Mouse (Mus musculus) lung, embryonic 15.5 days (tissue): ENCODE measurements around the gene Palld. TPM values are rescaled to one million over a fixed set of nuclear protein-coding genes. Genes with fewer than 3 reads are reported as not detected.
A peak's percentile ranks its signal among the peaks of the same experiment; 100 is the strongest.

Experiments
- ATAC-seq: fragments of 200-750 bp; cut with Nextera tagmentation; 2 replicates; pipeline ENCODE4 v1.8.0; 2017; ENCODE audit warnings: moderate number of reproducible peaks, borderline replicate concordance; ENCODE audit not compliant: low FRiP score, low TSS enrichment; ENCODE audit errors: extremely low read depth
- H3K27ac ChIP-seq: fragments of 300-500 bp; sonication (generic); 2 replicates; pipeline ENCODE4 v1.5.1; 2015; ENCODE audit warnings: moderate library complexity, mild to moderate bottlenecking, inconsistent platforms
- H3K27me3 ChIP-seq: fragments of 300-500 bp; sonication (generic); 2 replicates; pipeline ENCODE4 v1.6.1; 2015; ENCODE audit warnings: inconsistent platforms
- H3K36me3 ChIP-seq: fragments of 300-500 bp; sonication (generic); 2 replicates; pipeline ENCODE4 v1.6.1; 2015; ENCODE audit warnings: inconsistent platforms
- H3K4me1 ChIP-seq: fragments of 300-500 bp; sonication (generic); 2 replicates; pipeline ENCODE4 v1.6.1; 2015; ENCODE audit warnings: inconsistent platforms
- H3K4me2 ChIP-seq: fragments of 300-500 bp; sonication (generic); 2 replicates; pipeline ENCODE4 v1.6.1; 2015; ENCODE audit warnings: inconsistent platforms, mild to moderate bottlenecking, moderate library complexity
- H3K4me3 ChIP-seq: fragments of 300-500 bp; sonication (generic); 2 replicates; pipeline ENCODE4 v1.5.1; 2015; ENCODE audit warnings: mild to moderate bottlenecking, inconsistent platforms
- H3K9ac ChIP-seq: fragments of 300-500 bp; sonication (generic); 2 replicates; pipeline ENCODE4 v1.6.1; 2015; ENCODE audit warnings: inconsistent platforms
- H3K9me3 ChIP-seq: fragments of 300-500 bp; sonication (generic); 2 replicates; pipeline ENCODE4 v1.6.1; 2016; ENCODE audit warnings: inconsistent platforms
- WGBS: fragments of 180-500 bp; shearing (Covaris S2); methylation state at CpG from one replicate; pipeline ENCODE4 v1.1.7; 2015; 5-methylcytosine and 5-hydroxymethylcytosine counted together
- polyA plus RNA-seq: library from polyadenylated mRNA; unstranded; fragments of >200 nt; fragmentation: Nextera tagmentation; extraction: Ambion mirVana; gene quantifications from 2 replicates; pipeline ENCODE4 v1.2.1, GENCODE M21; 2015

The Palld gene
- polyA plus RNA-seq, 1 experiment from 2014 or later: 96.5 TPM

DNA sequence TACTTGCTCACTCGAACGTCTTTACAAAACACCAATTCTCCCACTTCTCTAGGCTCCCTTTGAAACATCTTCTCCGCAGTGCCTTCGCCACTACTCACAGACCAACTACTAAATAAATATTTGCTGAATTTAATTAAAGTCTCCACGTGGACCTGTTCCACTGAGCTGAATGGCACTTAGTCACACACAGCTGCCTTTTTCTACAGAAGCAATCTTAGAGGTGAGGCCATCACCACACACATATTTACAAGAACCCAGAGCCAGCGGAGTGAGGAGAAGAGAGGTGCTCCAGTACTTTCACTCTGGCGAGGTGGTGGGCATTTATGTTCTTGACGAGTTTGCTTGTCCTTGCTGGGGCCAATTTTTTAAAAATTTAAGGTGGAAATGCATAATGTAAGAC, 346.3 kb downstream of the Palld start:
- peaks cover 51% of the 10 kb centered on the region for H3K4me1 ChIP-seq
- H3K27ac ChIP-seq: no peak overlapping the region
- no peak overlapping the region for H3K4me2 ChIP-seq
- H3K27me3 ChIP-seq: no peaks in the 10 kb centered on the region
- WGBS: 43% methylated on average over 8 of the region's 8 CpGs
- no peaks in the 10 kb centered on the region for H3K36me3 ChIP-seq
- no peak for ATAC-seq
- no peak overlapping the region for H3K9ac ChIP-seq
- no peaks in the 10 kb centered on the region for H3K9me3 ChIP-seq
- H3K4me3 ChIP-seq: no peak overlapping the region

DNA sequence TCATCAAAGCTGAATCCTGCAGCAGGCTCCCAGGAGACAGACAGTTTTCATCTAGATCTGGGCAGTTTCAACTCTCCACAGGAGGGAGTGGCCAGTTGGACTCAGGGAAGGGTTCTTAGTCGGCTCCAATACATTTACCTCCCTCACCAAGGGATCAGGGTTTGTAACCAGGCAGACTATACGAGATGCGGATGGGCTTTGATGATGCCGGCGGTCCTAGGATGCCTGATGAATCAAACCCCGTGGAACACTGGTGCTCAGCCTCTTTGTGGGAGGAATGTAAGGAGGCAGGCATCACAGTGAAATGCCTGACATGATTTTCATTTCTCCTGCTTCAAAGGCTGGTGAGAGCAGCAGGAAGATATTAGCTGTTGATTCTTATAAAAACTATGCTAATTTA, 347.1 kb downstream of the Palld start:
- no peak for ATAC-seq
- no peak overlapping the region for H3K27ac ChIP-seq
- 72% methylated on average over 6 of the region's 6 CpGs for WGBS

DNA sequence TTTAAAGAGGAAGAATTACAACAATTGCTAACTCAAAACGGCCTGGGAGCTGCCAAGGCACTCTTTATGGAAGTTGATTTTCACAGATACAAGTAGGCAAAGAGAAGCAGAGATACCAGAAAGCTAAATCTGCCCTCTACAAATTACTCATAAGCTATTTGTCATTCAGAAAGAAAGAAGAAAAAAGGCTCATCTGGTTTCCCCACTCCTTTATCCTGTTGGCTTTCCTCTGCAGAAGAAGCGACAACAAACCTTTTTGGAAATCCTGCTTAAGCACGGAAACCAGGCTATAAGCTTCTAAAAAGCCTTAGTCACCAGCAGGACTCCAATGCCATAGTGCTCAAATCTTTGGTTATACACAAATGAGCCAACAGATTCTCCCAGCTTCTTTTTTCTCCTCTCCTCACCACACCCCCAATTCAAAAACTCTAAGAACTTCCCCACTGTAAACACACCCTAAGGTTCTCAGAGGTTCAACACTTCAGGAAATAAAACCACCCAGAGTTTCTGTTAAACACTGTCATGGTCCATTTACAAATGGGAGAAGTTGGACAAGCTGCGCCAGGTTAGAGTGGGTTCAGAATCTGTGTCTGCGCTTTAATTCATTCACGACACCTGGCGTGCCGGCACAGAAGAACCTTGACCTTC, 349.6 kb downstream of the Palld start:
- Histone ChIP-seq H3K27ac (no peak overlapping the region), H3K4me1 (peaks cover 27% of the 10 kb centered on the region), H3K4me2 (no peak overlapping the region), H3K9ac (no peak overlapping the region), H3K27me3 (no peaks in the 10 kb centered on the region), H3K4me3 (no peak overlapping the region), H3K9me3 (peaks cover 8% of the 10 kb centered on the region; the same call in 1 of the 2 replicates), H3K36me3 (peaks cover 24% of the 10 kb centered on the region)
- 83% methylated on average over 8 of the region's 8 CpGs for WGBS
- ATAC-seq: no peak

More for the DNA sequence above, 347.1 kb downstream of the Palld start:
- H3K36me3 ChIP-seq: 0 out of 2 replicates have a peak, but pooled peaks cover under 1% of the 10 kb centered on the region
- H3K27me3 ChIP-seq: no peaks in the 10 kb centered on the region
- H3K4me1 ChIP-seq: peaks cover 46% of the 10 kb centered on the region
- H3K9me3 ChIP-seq: no peaks in the 10 kb centered on the region
- no peak overlapping the region for H3K4me2 ChIP-seq
- H3K4me3 ChIP-seq: no peak overlapping the region
- no peak overlapping the region for H3K9ac ChIP-seq

DNA sequence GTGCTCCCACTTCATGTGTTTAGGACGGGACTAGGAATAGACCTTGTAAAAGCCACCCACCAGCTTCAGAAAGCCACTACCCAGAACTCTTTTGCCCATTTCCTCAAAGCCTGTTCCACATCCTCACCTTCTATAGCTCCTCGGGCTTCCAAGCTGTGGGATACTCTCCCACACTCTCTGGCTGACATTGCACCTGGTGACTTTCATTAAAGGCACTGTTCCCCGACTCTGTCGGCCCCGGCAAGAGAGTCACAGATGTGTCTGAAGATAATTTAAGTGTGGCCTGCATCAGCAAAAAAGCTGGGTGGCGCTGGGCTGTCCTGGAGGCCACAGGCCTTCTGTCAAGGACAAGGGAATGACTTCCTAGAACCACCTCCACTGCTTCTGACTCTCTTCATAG, 350.3 kb downstream of the Palld start:
- no peak for ATAC-seq
- no peak overlapping the region for H3K4me3 ChIP-seq
- no peaks in the 10 kb centered on the region for H3K27me3 ChIP-seq
- H3K9ac ChIP-seq: no peak overlapping the region
- peaks cover 8% of the 10 kb centered on the region; the same call in 1 of the 2 replicates for H3K9me3 ChIP-seq
- no peak overlapping the region for H3K4me2 ChIP-seq
- H3K27ac ChIP-seq: no peak overlapping the region
- H3K36me3 ChIP-seq: peaks cover 25% of the 10 kb centered on the region
- peaks cover 27% of the 10 kb centered on the region for H3K4me1 ChIP-seq
- WGBS: 63% methylated on average over 6 of the region's 6 CpGs

DNA sequence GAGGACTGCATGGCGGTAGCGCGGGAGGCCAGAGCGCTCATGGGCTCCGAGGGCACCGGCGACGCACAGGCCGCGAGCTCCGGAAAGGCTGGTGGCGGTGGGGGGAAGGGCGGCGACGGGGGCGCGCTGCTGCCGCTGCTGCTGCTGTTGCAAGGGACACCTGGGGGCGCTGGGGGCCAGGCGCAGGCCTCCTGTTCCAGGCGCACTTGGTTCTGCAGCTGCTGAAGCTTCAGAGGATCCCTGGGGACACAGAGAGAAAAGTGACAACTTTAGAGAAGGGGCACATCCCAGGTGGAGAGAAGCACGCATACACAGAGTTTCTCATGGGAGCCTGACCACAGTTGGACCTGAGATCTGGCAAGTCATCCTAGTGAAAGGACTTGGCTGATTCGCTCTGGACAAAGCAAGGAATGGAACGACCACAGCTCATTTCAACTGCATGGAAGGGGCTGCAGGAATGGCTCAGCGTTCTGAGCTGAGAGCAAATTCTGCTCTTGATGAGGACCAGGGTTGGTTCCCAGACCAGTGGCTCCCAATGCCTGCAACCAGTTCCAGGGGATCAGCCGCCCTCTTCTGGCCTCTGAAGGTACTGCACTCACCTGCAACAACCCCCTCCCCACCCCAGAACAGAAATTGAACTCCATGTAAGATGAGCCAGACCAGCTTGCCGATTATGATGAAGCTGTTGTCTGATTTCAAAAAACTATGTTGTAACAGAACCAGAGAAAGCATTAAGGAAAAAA, 352.3 kb downstream of the Palld start:
- no peak overlapping the region for H3K27ac ChIP-seq
- peaks cover 29% of the 10 kb centered on the region for H3K36me3 ChIP-seq
- ATAC-seq: no peak; the same call in 1 of the 2 replicates
- no peak overlapping the region for H3K4me2 ChIP-seq
- 56% methylated on average over 27 of the region's 27 CpGs for WGBS
- H3K9me3 ChIP-seq: peaks cover 8% of the 10 kb centered on the region; the same call in 1 of the 2 replicates
- no peaks in the 10 kb centered on the region for H3K27me3 ChIP-seq
- no peak overlapping the region for H3K4me3 ChIP-seq
- H3K9ac ChIP-seq: no peak overlapping the region
- H3K4me1 ChIP-seq: peaks cover 16% of the 10 kb centered on the region

DNA sequence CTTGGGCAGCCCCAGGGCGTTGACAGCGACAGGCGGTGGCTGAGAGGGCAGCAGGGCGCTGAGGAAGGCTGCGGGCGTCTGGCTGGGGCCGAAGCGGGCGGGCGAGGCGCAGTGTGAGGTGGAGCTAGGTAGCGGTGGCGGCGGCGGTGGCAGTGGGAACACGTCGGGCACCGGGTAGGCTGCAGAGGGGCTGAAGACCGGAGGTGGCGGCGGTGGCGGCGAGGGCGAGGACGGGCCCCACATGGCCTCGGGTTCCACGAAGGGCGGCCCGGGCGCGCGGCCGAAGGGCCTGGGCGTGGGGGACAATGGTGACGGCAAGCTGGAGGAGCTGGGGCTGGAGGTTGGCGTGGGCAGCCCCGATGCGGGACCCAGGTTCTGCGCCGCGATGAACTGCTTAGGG, 352.9 kb downstream of the Palld start:
- H3K27me3 ChIP-seq: no peaks in the 10 kb centered on the region
- ATAC-seq: peak; percentile 20; the same call in 1 of the 2 replicates

DNA sequence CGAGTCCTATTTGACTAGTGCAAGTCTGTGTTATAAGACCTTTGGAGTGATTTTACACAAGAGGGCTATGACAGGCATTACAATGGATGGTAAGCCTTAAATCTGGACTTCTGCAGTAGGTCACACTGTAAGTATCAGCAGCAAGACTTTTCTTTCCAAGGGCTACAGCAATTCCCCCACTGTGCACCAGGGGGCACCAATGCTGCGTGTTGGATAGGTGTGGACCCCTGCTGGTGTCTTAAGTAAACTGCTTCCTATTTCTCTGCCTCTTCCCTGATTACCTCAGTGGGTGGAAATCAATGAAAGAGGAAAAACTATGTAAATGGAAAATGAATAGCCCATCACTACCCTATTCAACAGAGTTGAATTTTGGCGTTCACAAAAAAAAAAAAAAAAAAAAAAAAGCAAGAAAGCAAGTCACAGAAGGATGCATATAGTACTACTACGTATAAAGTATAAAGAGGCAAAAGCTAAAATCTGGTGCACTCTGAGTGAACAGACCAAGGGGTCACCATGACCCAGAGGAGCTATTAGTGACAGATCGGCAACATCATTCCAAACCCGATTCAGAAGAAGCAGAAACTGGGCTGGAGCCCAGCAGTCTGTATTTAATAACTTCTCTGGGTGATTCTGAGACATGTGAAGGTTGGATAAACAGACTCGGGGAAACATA, 362.5 kb downstream of the Palld start:
- Histone ChIP-seq H3K4me1 (0 out of 2 replicates have a peak, but pooled peaks cover 7% of the 10 kb centered on the region), H3K36me3 (peaks cover 29% of the 10 kb centered on the region), H3K9me3 (no peaks in the 10 kb centered on the region), H3K4me2 (no peak overlapping the region), H3K27ac (0 out of 2 replicates have a peak overlapping the region, but pooled peaks have one; percentile 15), H3K27me3 (no peaks in the 10 kb centered on the region), H3K4me3 (no peak overlapping the region), H3K9ac (no peak overlapping the region)
- ATAC-seq: peak; percentile 69; the same call in 1 of the 2 replicates
- 34% methylated on average over 7 of the region's 7 CpGs for WGBS

More for the DNA sequence above, 352.9 kb downstream of the Palld start:
- H3K27ac ChIP-seq: no peak overlapping the region
- peaks cover 10% of the 10 kb centered on the region for H3K4me1 ChIP-seq
- 74% methylated on average over 40 of the region's 41 CpGs for WGBS
- H3K36me3 ChIP-seq: peaks cover 29% of the 10 kb centered on the region
- peaks cover 8% of the 10 kb centered on the region; the same call in 1 of the 2 replicates for H3K9me3 ChIP-seq
- H3K9ac ChIP-seq: no peak overlapping the region
- H3K4me2 ChIP-seq: no peak overlapping the region
- no peak overlapping the region for H3K4me3 ChIP-seq

DNA sequence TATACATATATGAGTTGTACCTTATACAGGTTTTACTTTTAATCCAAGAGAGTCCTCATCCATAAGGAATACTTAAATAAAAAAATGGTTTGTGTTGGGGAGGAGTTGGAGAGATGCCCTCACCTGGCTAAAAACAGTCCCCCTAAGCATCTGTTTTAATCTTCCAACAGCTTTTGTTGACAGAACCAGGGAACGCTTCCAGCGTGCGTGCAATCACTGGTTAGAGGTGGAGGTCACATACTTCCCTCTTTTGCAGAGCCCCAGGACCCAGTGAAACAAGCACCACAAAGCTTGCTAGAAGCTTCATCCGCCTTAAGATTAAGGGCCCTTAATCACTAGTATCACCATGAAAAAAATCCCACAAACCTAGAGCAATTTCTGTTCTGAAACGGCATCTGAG, 365.0 kb downstream of the Palld start:
- H3K27ac ChIP-seq: no peak overlapping the region
- WGBS: 73% methylated on average over 5 of the region's 5 CpGs
- H3K4me3 ChIP-seq: no peak overlapping the region
- H3K4me1 ChIP-seq: 0 out of 2 replicates have a peak, but pooled peaks cover 3% of the 10 kb centered on the region
- no peak overlapping the region for H3K9ac ChIP-seq
- ATAC-seq: no peak
- H3K4me2 ChIP-seq: no peak overlapping the region
- H3K27me3 ChIP-seq: no peaks in the 10 kb centered on the region
- H3K36me3 ChIP-seq: peaks cover 42% of the 10 kb centered on the region
- H3K9me3 ChIP-seq: no peaks in the 10 kb centered on the region

DNA sequence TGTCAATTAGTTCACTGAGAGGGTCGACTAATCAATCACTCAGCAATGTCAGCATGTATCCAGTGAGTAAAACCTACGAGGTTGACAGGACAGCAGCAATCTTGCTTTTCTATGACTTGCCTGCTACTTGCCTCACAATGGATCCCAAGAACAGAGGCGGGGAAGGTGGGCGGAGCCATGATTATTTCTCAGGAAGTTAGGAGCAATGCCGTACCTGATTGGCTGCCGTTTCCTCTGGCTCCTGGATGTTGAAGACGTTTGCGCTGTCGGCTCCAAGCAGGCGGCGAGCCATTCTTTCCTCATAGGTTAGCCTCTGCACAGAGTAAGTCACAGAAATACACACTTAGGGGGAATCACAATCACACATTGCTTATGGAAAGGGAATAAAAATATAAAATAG, 367.0 kb downstream of the Palld start:
- ATAC-seq: no peak
- Histone ChIP-seq H3K9ac (no peak overlapping the region), H3K9me3 (no peaks in the 10 kb centered on the region), H3K36me3 (peaks cover 53% of the 10 kb centered on the region), H3K4me1 (0 out of 2 replicates have a peak, but pooled peaks cover 3% of the 10 kb centered on the region), H3K4me3 (no peak overlapping the region), H3K27me3 (no peaks in the 10 kb centered on the region), H3K27ac (no peak overlapping the region), H3K4me2 (no peak overlapping the region)
- WGBS: 79% methylated on average over 11 of the region's 11 CpGs

DNA sequence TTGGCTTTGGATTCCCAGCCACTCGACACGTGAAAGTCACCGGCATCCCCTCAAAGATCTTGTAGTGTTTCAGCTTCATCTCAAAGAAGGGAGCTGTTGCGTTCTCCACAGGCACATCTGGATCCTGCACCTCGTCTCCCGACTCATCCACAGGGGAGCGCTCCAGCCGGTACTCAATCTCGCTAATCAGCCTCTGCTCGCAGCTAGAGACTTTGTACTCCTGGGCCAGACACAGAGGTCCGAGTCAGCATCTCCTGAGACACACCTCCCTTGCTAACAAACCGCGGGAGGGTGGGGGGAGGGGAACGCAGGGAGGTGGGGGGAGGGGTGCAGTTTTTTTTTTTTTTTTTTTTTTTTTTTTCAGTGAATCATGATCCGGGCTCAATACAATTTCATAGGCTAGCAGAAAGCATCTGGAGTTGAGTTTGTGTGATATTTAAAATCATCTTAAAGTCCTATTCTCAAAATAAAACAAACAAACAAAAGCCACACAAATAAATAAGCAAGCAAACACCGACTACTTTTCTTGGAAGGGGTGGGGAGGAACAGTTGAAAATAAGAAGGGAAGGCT, 369.0 kb downstream of the Palld start:
- H3K4me2 ChIP-seq: no peak overlapping the region
- no peak for ATAC-seq
- H3K4me1 ChIP-seq: no peaks in the 10 kb centered on the region
- no peak overlapping the region for H3K9ac ChIP-seq
- H3K27me3 ChIP-seq: no peaks in the 10 kb centered on the region
- no peak overlapping the region for H3K27ac ChIP-seq
- no peaks in the 10 kb centered on the region for H3K9me3 ChIP-seq
- H3K4me3 ChIP-seq: no peak overlapping the region
- WGBS: 55% methylated on average over 16 of the region's 16 CpGs
- peaks cover 48% of the 10 kb centered on the region for H3K36me3 ChIP-seq

DNA sequence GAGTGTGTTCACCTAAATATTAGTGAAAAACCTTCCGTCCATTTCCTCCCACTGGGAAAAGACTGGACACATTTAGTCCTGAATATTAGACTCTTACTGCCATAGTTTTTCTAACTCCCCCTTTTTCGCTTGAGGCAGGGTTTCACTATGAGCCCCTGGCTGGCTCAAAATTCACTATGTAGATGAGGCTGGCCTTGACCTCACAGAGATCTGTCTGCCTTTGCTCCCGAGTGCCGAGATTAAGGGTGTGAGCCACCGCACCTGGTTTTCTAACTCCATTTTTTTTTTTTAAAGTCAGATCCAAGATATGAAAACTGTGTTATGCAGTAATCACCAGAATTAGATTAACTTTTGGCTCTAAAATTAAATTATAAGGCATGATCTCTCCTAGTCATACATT, 369.7 kb downstream of the Palld start:
- 85% methylated on average over 5 of the region's 5 CpGs for WGBS
- H3K4me2 ChIP-seq: no peak overlapping the region
- no peak overlapping the region for H3K4me3 ChIP-seq
- no peak overlapping the region for H3K9ac ChIP-seq
- H3K9me3 ChIP-seq: no peaks in the 10 kb centered on the region
- H3K4me1 ChIP-seq: no peaks in the 10 kb centered on the region
- H3K36me3 ChIP-seq: peaks cover 43% of the 10 kb centered on the region
- ATAC-seq: no peak
- H3K27me3 ChIP-seq: no peaks in the 10 kb centered on the region
- H3K27ac ChIP-seq: no peak overlapping the region
